Mouse (Mus musculus) ES-Bruce4 (cell line): ENCODE results near the gene Cemip.

Experiments
- CTCF ChIP-seq: IDR thresholded peaks from one replicate; pipeline ENCODE4 v1.8.1; 2011; ENCODE audit warnings: low read depth, low read length
- EP300 ChIP-seq: IDR thresholded peaks from 2 replicates; pipeline ENCODE4 v1.6.1; 2011; ENCODE audit warnings: low read depth, low read length; ENCODE audit not compliant: insufficient read depth
- POLR2A ChIP-seq: IDR thresholded peaks from one replicate; pipeline ENCODE4 v1.8.1; 2011; ENCODE audit warnings: low read length; ENCODE audit not compliant: insufficient read depth

GRCm38 (mm10) chr7:83940136-83940535, 146.2 kb downstream of the Cemip start:
- TF ChIP-seq POLR2A (no peak), CTCF (no peak), EP300 (no peak)
